Mouse (Mus musculus): ENCODE measurements around the gene Dlg2. TPM values are rescaled to one million over a fixed set of nuclear protein-coding genes. Genes with fewer than 3 reads are reported as not detected.

Dlg2 gene
- polyA plus RNA-seq, 1 experiment from 2014 or later: 15.5 TPM

DNA sequence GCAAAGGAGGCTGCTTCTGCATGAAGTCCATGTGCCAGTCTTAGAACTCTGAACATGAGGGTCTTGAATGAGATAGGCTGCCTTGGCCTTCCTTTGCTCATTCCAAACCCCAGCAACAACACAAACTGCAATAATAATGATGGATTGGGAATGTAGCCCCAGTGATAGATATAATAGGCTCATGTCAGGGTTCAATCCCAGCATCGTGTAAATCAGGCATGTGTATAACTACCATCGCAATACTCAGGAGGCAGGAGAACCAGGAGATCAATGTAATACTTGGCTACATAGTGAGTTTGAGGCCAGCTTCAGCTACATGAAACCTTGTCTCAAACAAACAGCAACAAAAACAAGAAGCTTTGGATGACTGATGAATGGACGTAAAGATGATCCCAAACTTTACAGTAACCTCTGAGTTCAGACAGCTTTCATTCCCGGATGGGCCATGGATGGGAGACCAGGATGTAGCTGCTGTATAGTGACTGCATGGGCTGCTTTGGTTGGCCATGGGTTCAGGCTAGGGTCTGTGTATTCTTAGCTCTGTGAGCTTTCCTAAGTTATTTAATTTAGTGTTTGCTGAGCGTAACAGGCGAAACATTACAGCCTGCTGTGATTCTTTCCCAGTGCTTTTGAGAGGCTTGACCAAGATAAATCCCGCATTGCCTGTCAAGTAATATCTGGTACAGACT is 1708.0 kb downstream of the Dlg2 start:
- WGBS: 82% methylated on average over 7 of the region's 7 CpGs
- no peak overlapping the region for H3K4me3 ChIP-seq
- H3K27me3 ChIP-seq: peaks cover 3% of the 10 kb centered on the region; the same call in 1 of the 2 replicates
- no peak for ATAC-seq (ENCODE audit: insufficient number of reproducible peaks, insufficient read depth, low FRiP score, low TSS enrichment, low read depth)
- H3K4me1 ChIP-seq: peaks cover 44% of the 10 kb centered on the region
- H3K36me3 ChIP-seq: no peaks in the 10 kb centered on the region
- H3K27ac ChIP-seq: no peak overlapping the region
- H3K9me3 ChIP-seq: no peaks in the 10 kb centered on the region
- H3K9ac ChIP-seq: no peak overlapping the region
- no peak overlapping the region for H3K4me2 ChIP-seq

DNA sequence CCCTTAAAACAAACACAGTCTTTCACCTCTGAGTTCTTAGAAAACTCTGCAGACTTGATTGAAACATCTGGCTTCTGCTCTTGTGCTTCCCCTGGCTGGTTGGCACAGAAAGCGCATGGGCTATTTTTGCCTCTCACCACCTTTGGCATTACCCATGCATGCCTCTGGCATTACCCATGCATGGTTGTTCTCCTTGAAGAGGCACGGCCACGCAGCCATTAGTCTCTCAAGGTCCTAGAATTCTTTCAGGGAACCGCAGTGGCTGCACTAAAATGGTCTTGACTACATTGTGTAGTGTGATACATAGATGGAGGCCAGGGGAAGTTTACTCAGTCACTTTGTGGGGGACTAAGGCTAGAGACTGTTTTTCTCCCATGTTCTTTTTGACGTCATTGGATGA is 1709.9 kb downstream of the Dlg2 start:
- 72% methylated on average over 5 of the region's 5 CpGs for WGBS
- Histone ChIP-seq H3K9ac (no peak overlapping the region), H3K9me3 (no peaks in the 10 kb centered on the region), H3K4me2 (no peak overlapping the region), H3K27ac (no peak overlapping the region), H3K4me3 (no peak overlapping the region), H3K27me3 (no peaks in the 10 kb centered on the region), H3K4me1 (peaks cover 39% of the 10 kb centered on the region), H3K36me3 (no peaks in the 10 kb centered on the region)
- ATAC-seq (ENCODE audit: insufficient number of reproducible peaks, insufficient read depth, low FRiP score, low TSS enrichment, low read depth): no peak

DNA sequence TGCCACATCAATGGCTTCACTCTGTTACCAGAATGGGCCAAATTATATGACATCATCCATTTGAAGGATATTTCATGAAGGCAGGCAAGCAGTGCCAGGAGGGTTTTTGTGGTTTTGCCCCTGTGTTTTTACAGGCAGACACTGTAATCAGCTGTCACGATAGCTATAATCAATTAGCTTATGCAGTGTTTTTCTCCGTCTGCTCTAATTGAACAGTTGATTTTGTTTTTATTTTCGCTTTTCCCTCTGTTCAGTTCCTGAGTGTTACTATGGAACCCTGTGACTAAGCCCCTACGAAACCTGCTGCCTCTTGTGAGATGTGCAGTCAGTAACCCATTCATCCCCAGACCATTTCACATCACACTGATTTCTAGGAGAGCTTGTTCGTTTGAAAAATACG is 1712.7 kb downstream of the Dlg2 start:
- Histone ChIP-seq H3K36me3 (no peaks in the 10 kb centered on the region), H3K4me3 (no peak overlapping the region), H3K9ac (no peak overlapping the region), H3K4me2 (no peak overlapping the region), H3K9me3 (no peaks in the 10 kb centered on the region), H3K27ac (peak overlapping the region; percentile 12; the same call in 1 of the 2 replicates), H3K27me3 (no peaks in the 10 kb centered on the region), H3K4me1 (peaks cover 26% of the 10 kb centered on the region)
- no peak for ATAC-seq (ENCODE audit: insufficient number of reproducible peaks, insufficient read depth, low FRiP score, low TSS enrichment, low read depth)
- WGBS: 45% methylated on average over 6 of the region's 6 CpGs

DNA sequence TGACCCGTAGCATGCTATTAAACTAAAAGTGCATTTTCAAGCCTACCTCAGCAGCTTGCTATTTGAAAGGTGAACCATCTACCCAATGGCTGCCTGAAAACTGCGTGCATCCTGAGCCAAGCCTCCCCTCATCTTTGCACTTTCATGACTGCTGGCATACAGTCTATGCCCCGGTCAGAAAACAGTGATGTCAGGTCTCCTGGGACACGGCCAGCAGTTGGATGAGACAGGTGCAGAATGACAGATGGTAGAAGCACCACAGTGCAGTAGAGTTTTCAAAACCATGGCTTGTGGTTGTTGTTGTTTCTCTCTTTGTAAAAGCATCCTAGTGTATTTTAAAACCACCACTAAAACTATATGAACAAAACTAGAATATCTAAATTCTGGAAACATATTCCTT is 1719.5 kb downstream of the Dlg2 start:
- Histone ChIP-seq H3K9me3 (no peaks in the 10 kb centered on the region), H3K4me1 (no peaks in the 10 kb centered on the region), H3K4me2 (no peak overlapping the region), H3K27me3 (no peaks in the 10 kb centered on the region), H3K27ac (no peak overlapping the region), H3K4me3 (no peak overlapping the region), H3K36me3 (no peaks in the 10 kb centered on the region), H3K9ac (no peak overlapping the region)
- 79% methylated on average over 4 of the region's 4 CpGs for WGBS
- no peak for ATAC-seq (ENCODE audit: insufficient number of reproducible peaks, insufficient read depth, low FRiP score, low TSS enrichment, low read depth)

DNA sequence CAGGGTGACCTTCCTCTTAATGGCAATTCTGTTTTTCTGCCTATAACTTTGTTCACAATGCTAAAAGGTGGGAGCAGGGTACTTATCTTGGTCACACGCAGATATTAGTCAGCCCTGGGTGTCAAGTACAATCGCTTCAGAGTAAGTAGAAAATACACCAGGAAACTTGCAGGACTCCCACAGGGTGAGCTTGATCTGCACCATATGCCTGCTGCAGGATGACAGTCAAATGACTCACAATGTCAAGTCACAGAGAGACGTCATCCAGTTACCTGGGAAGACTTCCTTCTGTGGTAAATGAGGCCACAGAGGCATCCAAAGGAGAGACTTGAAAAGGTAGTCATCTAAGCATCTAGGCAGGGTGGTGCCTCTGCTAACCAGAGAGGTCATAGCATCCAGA is 1721.1 kb downstream of the Dlg2 start:
- Histone ChIP-seq H3K9ac (no peak overlapping the region), H3K27me3 (no peaks in the 10 kb centered on the region), H3K4me1 (no peaks in the 10 kb centered on the region), H3K4me2 (no peak overlapping the region), H3K36me3 (no peaks in the 10 kb centered on the region), H3K4me3 (no peak overlapping the region), H3K9me3 (no peaks in the 10 kb centered on the region), H3K27ac (no peak overlapping the region)
- no peak for ATAC-seq (ENCODE audit: insufficient number of reproducible peaks, insufficient read depth, low FRiP score, low TSS enrichment, low read depth)
- WGBS: 69% methylated on average over 3 of the region's 3 CpGs

DNA sequence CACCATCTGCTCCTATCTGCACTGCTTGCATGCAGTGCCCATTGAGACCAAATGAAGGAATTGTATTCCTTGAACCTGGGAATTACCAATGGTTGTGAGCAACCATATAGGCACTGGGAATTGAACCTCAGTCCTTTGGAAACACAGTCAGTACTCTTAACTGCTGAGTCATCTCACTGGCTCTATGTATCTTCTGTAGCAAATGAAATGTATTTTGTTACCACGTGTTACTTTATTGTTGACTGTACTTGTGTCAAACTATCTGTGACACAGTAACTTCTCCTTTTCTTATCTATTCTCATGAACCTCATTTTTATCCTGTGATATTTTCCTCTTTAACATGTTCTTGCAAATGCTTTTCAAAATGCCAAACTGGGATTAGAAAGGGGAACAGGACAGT is 1722.7 kb downstream of the Dlg2 start:
- Histone ChIP-seq H3K27me3 (no peaks in the 10 kb centered on the region), H3K27ac (no peak overlapping the region), H3K9ac (no peak overlapping the region), H3K36me3 (no peaks in the 10 kb centered on the region), H3K4me3 (no peak overlapping the region), H3K4me1 (no peaks in the 10 kb centered on the region), H3K9me3 (no peaks in the 10 kb centered on the region), H3K4me2 (no peak overlapping the region)
- 86% methylated on average over 1 of the region's 1 CpGs for WGBS
- no peak for ATAC-seq (ENCODE audit: insufficient number of reproducible peaks, insufficient read depth, low FRiP score, low TSS enrichment, low read depth)

DNA sequence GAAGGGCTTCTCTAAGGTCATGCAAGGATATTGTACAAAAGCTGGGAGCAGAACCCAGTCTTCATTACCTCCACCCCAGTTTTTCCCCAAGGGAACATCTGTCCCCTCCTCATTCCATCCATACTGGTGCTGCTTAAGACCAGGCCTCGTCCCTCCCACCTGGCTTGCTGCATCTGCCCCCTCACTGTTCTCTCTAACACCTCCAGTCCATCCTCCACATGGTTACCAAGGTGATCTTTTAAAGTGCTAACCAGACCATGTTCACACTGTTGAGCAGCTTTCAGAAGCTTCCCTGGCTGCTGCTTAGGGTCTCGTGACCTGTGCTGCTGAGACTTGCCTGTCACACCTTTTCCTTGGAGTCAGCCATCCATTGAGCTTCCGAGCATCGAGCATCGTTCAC is 1734.2 kb downstream of the Dlg2 start:
- H3K4me1 ChIP-seq: peaks cover 8% of the 10 kb centered on the region
- 92% methylated on average over 5 of the region's 5 CpGs for WGBS

DNA sequence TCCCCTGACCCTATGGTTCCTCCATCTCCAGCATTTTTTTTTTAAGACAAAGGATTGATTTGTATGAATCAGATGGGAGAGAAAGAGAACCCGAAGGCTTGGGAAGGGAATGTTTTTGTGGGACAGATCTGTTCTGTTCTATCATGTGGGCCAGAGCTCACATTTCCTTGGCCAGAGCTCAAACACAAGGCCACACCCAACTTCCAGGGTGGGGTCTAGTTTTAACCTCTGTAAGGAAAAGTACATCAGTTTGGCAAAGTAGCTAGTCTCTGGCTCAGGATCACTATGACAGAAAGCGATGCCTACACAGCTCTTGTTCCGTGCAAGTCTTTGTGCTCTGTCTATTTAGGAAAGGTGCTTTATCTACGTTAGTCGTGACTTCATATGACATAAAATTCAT is 1737.3 kb downstream of the Dlg2 start:
- Histone ChIP-seq H3K9me3 (no peaks in the 10 kb centered on the region), H3K27me3 (no peaks in the 10 kb centered on the region), H3K9ac (no peak overlapping the region), H3K4me3 (no peak overlapping the region), H3K27ac (no peak overlapping the region), H3K36me3 (no peaks in the 10 kb centered on the region), H3K4me2 (no peak overlapping the region), H3K4me1 (peaks cover 4% of the 10 kb centered on the region)
- 66% methylated on average over 5 of the region's 5 CpGs for WGBS
- no peak for ATAC-seq (ENCODE audit: insufficient number of reproducible peaks, insufficient read depth, low FRiP score, low TSS enrichment, low read depth)

More for the DNA sequence above, 1734.2 kb downstream of the Dlg2 start:
- no peak overlapping the region for H3K4me3 ChIP-seq
- H3K36me3 ChIP-seq: no peaks in the 10 kb centered on the region
- ATAC-seq (ENCODE audit: insufficient number of reproducible peaks, insufficient read depth, low FRiP score, low TSS enrichment, low read depth): no peak
- H3K9ac ChIP-seq: no peak overlapping the region
- no peaks in the 10 kb centered on the region for H3K27me3 ChIP-seq
- H3K27ac ChIP-seq: no peak overlapping the region
- no peaks in the 10 kb centered on the region for H3K9me3 ChIP-seq
- no peak overlapping the region for H3K4me2 ChIP-seq

DNA sequence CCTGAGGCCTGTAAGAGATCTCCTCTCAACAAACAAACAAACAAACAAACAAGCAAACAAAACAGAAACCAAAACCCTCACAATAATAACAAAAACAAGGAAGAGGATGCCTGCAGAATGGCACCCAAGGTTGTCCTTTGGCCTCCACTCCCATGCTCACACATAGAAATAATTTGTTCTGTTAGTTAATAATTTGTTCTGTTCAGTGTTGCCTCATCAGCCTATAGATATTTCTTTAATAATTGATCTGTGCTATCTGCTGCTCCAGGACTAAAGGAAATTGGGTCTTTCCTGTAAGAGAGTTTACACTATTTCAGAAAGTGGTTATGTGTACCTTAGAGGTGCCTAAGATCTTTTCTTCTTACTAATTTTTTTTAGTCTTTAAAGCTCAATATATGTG is 1741.7 kb downstream of the Dlg2 start:
- H3K4me3 ChIP-seq: no peak overlapping the region
- no peak for ATAC-seq (ENCODE audit: insufficient number of reproducible peaks, insufficient read depth, low FRiP score, low TSS enrichment, low read depth)
- H3K9me3 ChIP-seq: no peaks in the 10 kb centered on the region
- no peak overlapping the region for H3K4me2 ChIP-seq
- H3K4me1 ChIP-seq: peaks cover 4% of the 10 kb centered on the region
- no peak overlapping the region for H3K9ac ChIP-seq
- H3K36me3 ChIP-seq: no peaks in the 10 kb centered on the region
- H3K27me3 ChIP-seq: no peaks in the 10 kb centered on the region
- no peak overlapping the region for H3K27ac ChIP-seq

DNA sequence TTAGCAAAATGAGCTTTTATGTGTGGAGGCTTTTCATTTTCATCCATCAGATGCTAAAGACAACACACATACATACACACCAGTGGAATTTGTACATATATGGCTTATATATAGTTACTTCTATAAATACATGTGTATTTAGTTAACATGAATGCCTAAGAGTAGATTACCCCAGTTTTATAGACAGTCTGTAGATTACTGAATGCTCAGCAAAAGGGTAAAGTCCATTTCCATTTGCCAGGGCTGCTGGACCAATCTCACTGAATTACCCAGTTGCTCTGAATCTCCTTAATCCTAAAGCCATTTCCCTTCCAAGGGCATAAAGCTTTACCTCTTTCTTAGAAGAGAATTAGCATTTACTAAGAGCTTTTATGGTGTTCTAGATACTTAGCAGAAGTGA is 1744.1 kb downstream of the Dlg2 start:
- Histone ChIP-seq H3K9me3 (no peaks in the 10 kb centered on the region), H3K36me3 (no peaks in the 10 kb centered on the region), H3K27me3 (no peaks in the 10 kb centered on the region), H3K4me1 (no peaks in the 10 kb centered on the region), H3K27ac (no peak overlapping the region), H3K4me3 (no peak overlapping the region), H3K9ac (no peak overlapping the region), H3K4me2 (no peak overlapping the region)
- ATAC-seq (ENCODE audit: insufficient number of reproducible peaks, insufficient read depth, low FRiP score, low TSS enrichment, low read depth): no peak

DNA sequence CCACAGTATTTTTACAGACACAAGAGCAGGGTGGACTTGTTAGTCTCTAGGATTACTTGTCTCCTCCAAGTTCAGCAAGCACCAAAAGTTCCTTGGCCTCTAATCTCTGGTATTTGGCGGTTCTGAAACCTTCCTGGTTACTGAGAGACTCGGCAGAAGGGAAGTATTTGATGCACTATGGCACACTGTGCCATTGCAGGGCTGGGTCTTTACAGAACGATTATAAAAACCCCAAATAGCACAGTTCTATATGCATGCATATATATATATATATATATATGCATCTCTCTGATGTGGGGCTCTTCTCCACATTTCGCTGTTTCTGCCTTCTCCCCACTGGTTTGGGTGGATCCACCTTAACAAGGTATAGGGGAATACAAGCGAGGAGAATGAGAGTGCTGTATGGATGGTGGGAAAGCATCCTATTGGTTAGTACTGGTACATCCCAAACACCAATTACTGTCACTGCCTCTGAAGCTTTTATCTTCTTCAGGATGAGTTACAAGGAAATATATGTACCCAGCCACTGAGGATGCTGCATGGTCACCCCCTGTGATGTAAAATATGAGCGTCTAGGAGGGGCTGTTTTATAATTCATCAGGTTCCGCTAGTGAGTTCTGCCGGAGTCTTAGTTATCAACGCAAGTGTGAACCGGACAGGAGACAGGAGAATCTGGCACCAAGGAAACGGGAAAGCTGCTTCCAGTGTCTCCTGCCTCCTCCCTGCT is 1758.2 kb downstream of the Dlg2 start:
- Histone ChIP-seq H3K9me3 (no peaks in the 10 kb centered on the region), H3K4me1 (peaks cover 23% of the 10 kb centered on the region), H3K9ac (no peak overlapping the region), H3K27me3 (no peaks in the 10 kb centered on the region), H3K27ac (peak overlapping the region; percentile 5; the same call in 1 of the 2 replicates), H3K4me2 (peak overlapping the region; percentile 50), H3K36me3 (no peaks in the 10 kb centered on the region), H3K4me3 (peak overlapping the region; percentile 25)
- no peak for ATAC-seq (ENCODE audit: insufficient number of reproducible peaks, insufficient read depth, low FRiP score, low TSS enrichment, low read depth)
- WGBS: 55% methylated on average over 11 of the region's 11 CpGs

DNA sequence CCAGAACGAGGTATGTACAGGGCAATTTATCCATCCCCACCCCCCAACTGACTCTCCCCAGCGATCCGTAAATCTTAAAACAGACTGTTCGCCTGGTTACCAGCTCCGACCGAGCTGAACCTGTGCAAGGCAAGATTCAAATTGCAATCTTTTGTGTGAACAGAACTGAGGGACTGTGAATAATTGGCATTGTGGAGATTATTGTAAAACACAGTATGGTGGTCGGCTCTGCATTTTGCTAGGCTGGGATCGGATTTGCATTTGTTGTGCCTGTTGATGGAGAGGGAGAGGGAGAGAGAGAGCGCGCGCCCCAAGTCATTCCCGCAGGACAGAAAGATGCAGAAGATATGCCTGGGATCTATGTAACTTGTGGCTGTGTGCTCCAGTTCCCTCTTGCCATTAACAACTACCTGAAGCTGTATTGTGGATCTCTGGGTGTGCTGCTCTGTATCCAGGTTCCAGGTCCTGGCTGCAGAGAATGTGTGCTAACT is 1759.1 kb downstream of the Dlg2 start:
- no peaks in the 10 kb centered on the region for H3K36me3 ChIP-seq
- H3K27ac ChIP-seq: no peak overlapping the region
- H3K4me3 ChIP-seq: peak overlapping the region; percentile 25
- H3K9ac ChIP-seq: 0 out of 2 replicates have a peak overlapping the region, but pooled peaks have one; percentile 16
- no peak for ATAC-seq (ENCODE audit: insufficient number of reproducible peaks, insufficient read depth, low FRiP score, low TSS enrichment, low read depth)
- WGBS: 25% methylated on average over 12 of the region's 12 CpGs
- H3K9me3 ChIP-seq: no peaks in the 10 kb centered on the region
- H3K4me1 ChIP-seq: peaks cover 23% of the 10 kb centered on the region
- no peaks in the 10 kb centered on the region for H3K27me3 ChIP-seq
- H3K4me2 ChIP-seq: peak overlapping the region; percentile 50

Data from embryonic facial prominence, embryonic 13.5 days (tissue).